Mouse (Mus musculus) midbrain, embryonic 16.5 days (tissue): ENCODE measurements around the gene Zfp697. TPM values are rescaled to one million over a fixed set of nuclear protein-coding genes. Genes with fewer than 3 reads are reported as not detected.
"Not testable (repeated sequence)": the region's sequence is repeated elsewhere in the genome, so short reads cannot be mapped to it uniquely, and the experiment has no call there.

Experiments
- ATAC-seq: fragments of 200-750 bp; cut with Nextera tagmentation; 2 replicates; pipeline ENCODE4 v1.8.0; 2017; ENCODE audit warnings: moderate TSS enrichment
- H3K27ac ChIP-seq: fragments of 300-500 bp; sonication (generic); 2 replicates; pipeline ENCODE4 v1.5.1; 2014; ENCODE audit warnings: mild to moderate bottlenecking, low read length, mixed read lengths
- H3K27me3 ChIP-seq: fragments of 300-500 bp; sonication (generic); 2 replicates; pipeline ENCODE4 v1.6.1; 2014; ENCODE audit warnings: low read depth, low read length, mixed read lengths; ENCODE audit not compliant: control insufficient read depth, insufficient read depth
- H3K36me3 ChIP-seq: fragments of 300-500 bp; sonication (generic); 2 replicates; pipeline ENCODE4 v1.6.1; 2014; ENCODE audit warnings: mild to moderate bottlenecking, low read length, moderate library complexity, mixed read lengths; ENCODE audit not compliant: control insufficient read depth, insufficient read depth
- H3K4me1 ChIP-seq: fragments of 300-500 bp; sonication (generic); 2 replicates; pipeline ENCODE4 v1.6.1; 2014; ENCODE audit warnings: mild to moderate bottlenecking, low read length, mixed read lengths; ENCODE audit not compliant: control insufficient read depth, insufficient read depth
- H3K4me2 ChIP-seq: fragments of 300-500 bp; sonication (generic); 2 replicates; pipeline ENCODE4 v1.6.1; 2014; ENCODE audit warnings: mild to moderate bottlenecking, low read length, mixed read lengths
- H3K4me3 ChIP-seq: fragments of 300-500 bp; sonication (generic); 2 replicates; pipeline ENCODE4 v1.5.1; 2014; ENCODE audit warnings: low read depth, mild to moderate bottlenecking, low read length, moderate library complexity, mixed read lengths
- H3K9ac ChIP-seq: fragments of 300-500 bp; sonication (generic); 2 replicates; pipeline ENCODE4 v1.6.1; 2014; ENCODE audit warnings: low read depth, low read length, mixed read lengths
- H3K9me3 ChIP-seq: fragments of 300-500 bp; sonication (generic); replicated peaks from 2 replicates; pipeline ENCODE4 v1.6.1; 2014; ENCODE audit warnings: mild to moderate bottlenecking, low read length, mixed read lengths; ENCODE audit not compliant: control insufficient read depth, poor library complexity, severe bottlenecking
- WGBS: fragments of 180-500 bp; shearing (Covaris S2); extraction: QIAGEN DNeasy Blood & Tissue Kit; methylation state at CpG from one replicate; pipeline ENCODE4 v1.1.7; 2014; 5-methylcytosine and 5-hydroxymethylcytosine counted together
- polyA plus RNA-seq: library from polyadenylated mRNA; unstranded; fragments of >200 nt; fragmentation: Nextera tagmentation; extraction: Ambion mirVana; gene quantifications from 2 replicates; pipeline ENCODE4 v1.2.1, GENCODE M21; 2015

Gene Zfp697
- polyA plus RNA-seq, 1 experiment from 2014 or later: 17.7 TPM

GRCm38 (mm10) chr3:98410619-98411580, 28.6 kb downstream of the Zfp697 start:
- H3K36me3 ChIP-seq, H3K9ac ChIP-seq, H3K4me2 ChIP-seq, H3K27ac ChIP-seq, H3K9me3 ChIP-seq, H3K4me3 ChIP-seq, H3K27me3 ChIP-seq, ATAC-seq, H3K4me1 ChIP-seq: not testable (repeated sequence)
- WGBS: 89% methylated on average over 16 of the region's 27 CpGs

DNA sequence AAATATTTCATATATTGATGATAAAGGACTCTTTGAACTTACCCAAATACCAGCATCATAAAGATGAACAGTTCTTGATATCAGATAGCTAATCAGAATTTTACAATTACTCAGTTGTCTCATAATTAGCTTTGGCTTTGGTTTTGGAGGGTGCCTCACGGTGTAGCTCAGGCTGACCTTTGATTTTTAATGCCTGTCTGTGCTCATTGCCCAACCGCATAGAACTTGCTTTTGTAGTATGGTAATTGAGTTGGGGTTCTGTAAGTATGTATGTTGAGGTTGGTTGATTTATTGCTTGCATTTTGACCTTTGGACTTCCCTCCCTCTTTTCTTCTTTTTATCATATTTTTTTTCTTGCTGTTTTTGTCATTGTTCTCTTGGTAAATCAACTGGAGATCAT, 31.5 kb downstream of the Zfp697 start:
- WGBS: 89% methylated on average over 2 of the region's 2 CpGs
- Histone ChIP-seq H3K9me3 (no peaks in the 10 kb centered on the region), H3K9ac (no peak overlapping the region), H3K27ac (no peak overlapping the region), H3K4me1 (peaks cover 3% of the 10 kb centered on the region; the same call in 1 of the 2 replicates), H3K36me3 (no peaks in the 10 kb centered on the region), H3K27me3 (no peaks in the 10 kb centered on the region), H3K4me2 (no peak overlapping the region), H3K4me3 (no peak overlapping the region)
- ATAC-seq: no peak

DNA sequence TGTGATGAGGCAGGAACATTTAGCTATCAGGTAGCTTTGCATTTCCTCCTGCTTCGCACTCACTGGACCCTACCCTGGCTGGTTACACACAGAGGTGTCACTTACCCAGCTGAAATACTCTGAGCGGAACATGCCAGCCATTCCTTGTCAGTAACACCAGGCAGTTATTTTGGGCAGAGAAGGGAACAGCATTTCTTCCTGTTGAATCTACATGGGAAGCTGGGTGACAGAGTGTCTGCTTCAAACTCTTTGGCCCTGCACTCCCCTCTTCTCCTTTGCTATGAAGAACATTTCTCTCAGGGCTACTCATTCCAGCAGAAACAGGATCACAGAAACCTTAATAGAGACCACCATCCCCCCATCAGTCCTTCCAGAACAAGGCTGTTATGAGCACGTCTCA, 32.0 kb downstream of the Zfp697 start:
- WGBS: 92% methylated on average over 3 of the region's 3 CpGs
- H3K9ac ChIP-seq: no peak overlapping the region
- no peak overlapping the region for H3K27ac ChIP-seq
- H3K27me3 ChIP-seq: no peaks in the 10 kb centered on the region
- no peaks in the 10 kb centered on the region for H3K36me3 ChIP-seq
- H3K4me1 ChIP-seq: peaks cover 3% of the 10 kb centered on the region; the same call in 1 of the 2 replicates
- H3K4me3 ChIP-seq: no peak overlapping the region
- no peak for ATAC-seq
- no peak overlapping the region for H3K4me2 ChIP-seq
- no peaks in the 10 kb centered on the region for H3K9me3 ChIP-seq

GRCm38 (mm10) chr3:98416426-98417250, 34.4 kb downstream of the Zfp697 start:
- Histone ChIP-seq H3K27me3 (no peaks in the 10 kb centered on the region), H3K36me3 (no peaks in the 10 kb centered on the region), H3K4me2 (no peak overlapping the region), H3K4me3 (no peak overlapping the region), H3K4me1 (peaks cover 3% of the 10 kb centered on the region; the same call in 1 of the 2 replicates), H3K9me3 (no peaks in the 10 kb centered on the region), H3K9ac (no peak overlapping the region), H3K27ac (0 out of 2 replicates have a peak overlapping the region, but pooled peaks have one; percentile 15)
- WGBS: 90% methylated on average over 5 of the region's 5 CpGs
- ATAC-seq: no peak

DNA sequence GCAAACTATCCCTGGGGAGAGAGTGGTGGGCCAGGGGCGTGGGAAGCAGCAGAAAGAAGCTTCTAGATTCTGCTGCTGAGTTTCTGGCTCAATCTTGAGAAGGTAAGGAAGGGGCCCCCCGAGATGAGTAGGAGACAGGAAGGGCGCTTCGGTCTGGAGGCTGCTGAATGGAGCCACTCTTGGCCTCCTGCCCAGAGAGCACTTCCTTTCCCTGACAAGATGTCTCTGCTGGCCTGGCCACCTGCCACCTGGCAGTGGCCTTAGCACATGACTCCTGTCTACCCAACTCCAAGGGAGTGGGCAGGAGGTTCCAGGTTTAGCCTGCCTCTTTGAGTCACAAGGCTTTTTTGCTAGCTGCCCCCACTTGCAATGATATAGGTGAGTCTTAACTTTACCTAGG, 35.1 kb downstream of the Zfp697 start:
- Histone ChIP-seq H3K4me1 (peaks cover 3% of the 10 kb centered on the region; the same call in 1 of the 2 replicates), H3K9ac (no peak overlapping the region), H3K9me3 (no peaks in the 10 kb centered on the region), H3K27ac (0 out of 2 replicates have a peak overlapping the region, but pooled peaks have one; percentile 15), H3K4me3 (no peak overlapping the region), H3K36me3 (no peaks in the 10 kb centered on the region), H3K4me2 (no peak overlapping the region), H3K27me3 (no peaks in the 10 kb centered on the region)
- WGBS: 73% methylated on average over 4 of the region's 4 CpGs
- peak; percentile 75 for ATAC-seq

- Histone ChIP-seq H3K27me3 (no peaks in the 10 kb centered on the region), H3K36me3 (no peaks in the 10 kb centered on the region), H3K27ac (no peak overlapping the region), H3K9me3 (no peaks in the 10 kb centered on the region), H3K4me2 (no peak overlapping the region), H3K4me1 (peaks cover 3% of the 10 kb centered on the region; the same call in 1 of the 2 replicates), H3K4me3 (no peak overlapping the region), H3K9ac (no peak overlapping the region)
- no peak for ATAC-seq
- 76% methylated on average over 6 of the region's 6 CpGs for WGBS
Measured at GRCm38 (mm10) chr3:98418991-98419785, 36.9 kb downstream of the Zfp697 start.

- no peak overlapping the region for H3K9ac ChIP-seq
Measured at GRCm38 (mm10) chr3:98419786-98420070, 37.5 kb downstream of the Zfp697 start.

DNA sequence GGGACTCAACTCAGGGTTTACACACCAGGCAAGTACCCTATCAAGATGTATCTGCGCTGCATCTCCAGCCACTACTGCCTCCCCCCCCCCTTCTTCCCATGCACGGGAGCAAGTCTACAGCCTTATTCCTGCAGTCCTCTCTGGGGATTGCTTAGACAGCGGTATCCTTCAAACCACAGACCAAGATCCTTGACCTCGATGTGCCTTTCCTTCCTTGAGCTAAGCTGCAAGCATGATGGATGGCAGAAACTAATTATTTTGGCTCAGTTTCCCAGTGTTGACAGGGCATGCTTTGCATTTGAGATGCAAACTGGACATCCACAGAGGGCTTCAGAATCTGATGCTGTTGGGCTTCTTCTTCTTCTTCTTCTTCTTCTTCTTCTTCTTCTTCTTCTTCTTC, 40.7 kb downstream of the Zfp697 start:
- Histone ChIP-seq H3K9me3 (no peaks in the 10 kb centered on the region), H3K4me1 (no peaks in the 10 kb centered on the region), H3K36me3 (0 out of 2 replicates have a peak, but pooled peaks cover 2% of the 10 kb centered on the region), H3K4me3 (no peak overlapping the region), H3K9ac (no peak overlapping the region), H3K4me2 (no peak overlapping the region), H3K27me3 (peaks cover 7% of the 10 kb centered on the region), H3K27ac (no peak overlapping the region)
- ATAC-seq: no peak
- WGBS: 88% methylated on average over 4 of the region's 4 CpGs

More at GRCm38 (mm10) chr3:98419786-98420070, 37.5 kb downstream of the Zfp697 start:
- no peak overlapping the region for H3K27ac ChIP-seq
- no peaks in the 10 kb centered on the region for H3K27me3 ChIP-seq
- ATAC-seq: no peak
- no peak overlapping the region for H3K4me2 ChIP-seq
- peaks cover 3% of the 10 kb centered on the region; the same call in 1 of the 2 replicates for H3K4me1 ChIP-seq
- H3K9me3 ChIP-seq: no peaks in the 10 kb centered on the region
- no peaks in the 10 kb centered on the region for H3K36me3 ChIP-seq
- no peak overlapping the region for H3K4me3 ChIP-seq
- 47% methylated on average over 4 of the region's 4 CpGs for WGBS
